Mouse (Mus musculus) limb, embryonic 14.5 days (tissue): ENCODE measurements around the gene C9orf72. TPM values are rescaled to one million over a fixed set of nuclear protein-coding genes. Genes with fewer than 3 reads are reported as not detected.

Source experiments
- ATAC-seq: fragments of 200-750 bp; cut with Nextera tagmentation; 2 replicates; pipeline ENCODE4 v1.8.0; 2017; ENCODE audit warnings: low read depth, moderate number of reproducible peaks, moderate TSS enrichment; ENCODE audit not compliant: low FRiP score
- DNase-seq: peaks from one replicate; pipeline ENCODE4 v3.0.0-alpha.2; 2015; ENCODE audit warnings: low spot score
- H3K27ac ChIP-seq: fragments of 300-500 bp; sonication (generic); replicated peaks from 2 replicates; pipeline ENCODE4 v1.5.1; 2014; ENCODE audit warnings: low read depth, mild to moderate bottlenecking, low read length, moderate library complexity, mixed read lengths
- H3K27me3 ChIP-seq: fragments of 300-500 bp; sonication (generic); 2 replicates; pipeline ENCODE4 v1.6.1; 2014; ENCODE audit warnings: low read length, mixed read lengths; ENCODE audit not compliant: control insufficient read depth, insufficient read depth
- H3K36me3 ChIP-seq: fragments of 300-500 bp; sonication (generic); 2 replicates; pipeline ENCODE4 v1.6.1; 2014; ENCODE audit warnings: mild to moderate bottlenecking, low read length, moderate library complexity, mixed read lengths; ENCODE audit not compliant: control insufficient read depth, insufficient read depth
- H3K4me1 ChIP-seq: fragments of 300-500 bp; sonication (generic); 2 replicates; pipeline ENCODE4 v1.6.1; 2014; ENCODE audit warnings: antibody characterized with exemption, low read length, mixed read lengths; ENCODE audit not compliant: control insufficient read depth, insufficient read depth
- H3K4me2 ChIP-seq: fragments of 300-500 bp; sonication (generic); replicated peaks from 2 replicates; pipeline ENCODE4 v1.6.1; 2014; ENCODE audit warnings: low read depth, mild to moderate bottlenecking, low read length, moderate library complexity; ENCODE audit not compliant: severe bottlenecking
- H3K4me3 ChIP-seq: fragments of 300-500 bp; sonication (generic); replicated peaks from 2 replicates; pipeline ENCODE4 v1.5.1; 2014; ENCODE audit warnings: low read length
- H3K9ac ChIP-seq: fragments of 300-500 bp; sonication (generic); 2 replicates; pipeline ENCODE4 v1.6.1; 2014; ENCODE audit warnings: mild to moderate bottlenecking, low read depth, low read length, moderate library complexity; ENCODE audit not compliant: severe bottlenecking
- H3K9me3 ChIP-seq: fragments of 300-500 bp; sonication (generic); 2 replicates; pipeline ENCODE4 v1.6.1; 2016; ENCODE audit warnings: low read length; ENCODE audit not compliant: control insufficient read depth
- POLR2A ChIP-seq: fragments of 200-500 bp; IDR thresholded peaks from 2 replicates; pipeline ENCODE4 v1.8.0; 2012; ENCODE audit warnings: inconsistent platforms, mild to moderate bottlenecking, moderate library complexity, borderline replicate concordance; ENCODE audit not compliant: insufficient read depth, insufficient read length; ENCODE audit errors: extremely low read depth
- WGBS: fragments of 180-500 bp; shearing (Covaris S2); extraction: QIAGEN DNeasy Blood & Tissue Kit; methylation state at CpG from one replicate; pipeline ENCODE4 v1.1.7; 2014; 5-methylcytosine and 5-hydroxymethylcytosine counted together
- polyA plus RNA-seq, 2 experiments: library from polyadenylated mRNA; depleted of rRNA in 1 of 2; stranded (reverse) in 1 of 2; unstranded in 1 of 2; fragments of >200 nt; fragmentation: Nextera tagmentation in 1 of 2; extraction: Ambion mirVana in 1 of 2; gene quantifications; 2 replicates each; pipeline versions ENCODE4 v1.2.1 to v1.2.3; 2012 to 2014

The C9orf72 gene
- polyA plus RNA-seq, 2 experiments, result 11.4 to 12.7 TPM

- H3K9ac ChIP-seq, result no peak overlapping the region
- DNase-seq (no peak), ATAC-seq (no peak)
- H3K27ac ChIP-seq, result no peak overlapping the region
- H3K4me1 ChIP-seq, result no peaks in the 10 kb centered on the region
- H3K9me3 ChIP-seq, result no peaks in the 10 kb centered on the region
- H3K27me3 ChIP-seq, result no peaks in the 10 kb centered on the region
- no peaks in the 10 kb centered on the region for H3K36me3 ChIP-seq
- no peak overlapping the region for H3K4me3 ChIP-seq
- H3K4me2 ChIP-seq, result no peak overlapping the region
- TF ChIP-seq POLR2A, result no peak
- 83% methylated on average over 2 of the region's 2 CpGs for WGBS
Observed at GRCm38 (mm10) chr4:35165275-35165674, 60.7 kb downstream of the C9orf72 start.

- no peaks in the 10 kb centered on the region for H3K36me3 ChIP-seq
- H3K4me1 ChIP-seq, result peaks cover 8% of the 10 kb centered on the region; the same call in 1 of the 2 replicates
- DNase-seq (no peak), ATAC-seq (no peak)
- H3K9ac ChIP-seq, result no peak overlapping the region
- no peak for TF ChIP-seq POLR2A
- 53% methylated on average over 11 of the region's 11 CpGs for WGBS
- H3K4me3 ChIP-seq, result no peak overlapping the region
- H3K27me3 ChIP-seq, result no peaks in the 10 kb centered on the region
- H3K4me2 ChIP-seq, result no peak overlapping the region
- H3K9me3 ChIP-seq, result no peaks in the 10 kb centered on the region
- no peak overlapping the region for H3K27ac ChIP-seq
Observed at GRCm38 (mm10) chr4:35157815-35158214, 68.2 kb downstream of the C9orf72 start.

DNA sequence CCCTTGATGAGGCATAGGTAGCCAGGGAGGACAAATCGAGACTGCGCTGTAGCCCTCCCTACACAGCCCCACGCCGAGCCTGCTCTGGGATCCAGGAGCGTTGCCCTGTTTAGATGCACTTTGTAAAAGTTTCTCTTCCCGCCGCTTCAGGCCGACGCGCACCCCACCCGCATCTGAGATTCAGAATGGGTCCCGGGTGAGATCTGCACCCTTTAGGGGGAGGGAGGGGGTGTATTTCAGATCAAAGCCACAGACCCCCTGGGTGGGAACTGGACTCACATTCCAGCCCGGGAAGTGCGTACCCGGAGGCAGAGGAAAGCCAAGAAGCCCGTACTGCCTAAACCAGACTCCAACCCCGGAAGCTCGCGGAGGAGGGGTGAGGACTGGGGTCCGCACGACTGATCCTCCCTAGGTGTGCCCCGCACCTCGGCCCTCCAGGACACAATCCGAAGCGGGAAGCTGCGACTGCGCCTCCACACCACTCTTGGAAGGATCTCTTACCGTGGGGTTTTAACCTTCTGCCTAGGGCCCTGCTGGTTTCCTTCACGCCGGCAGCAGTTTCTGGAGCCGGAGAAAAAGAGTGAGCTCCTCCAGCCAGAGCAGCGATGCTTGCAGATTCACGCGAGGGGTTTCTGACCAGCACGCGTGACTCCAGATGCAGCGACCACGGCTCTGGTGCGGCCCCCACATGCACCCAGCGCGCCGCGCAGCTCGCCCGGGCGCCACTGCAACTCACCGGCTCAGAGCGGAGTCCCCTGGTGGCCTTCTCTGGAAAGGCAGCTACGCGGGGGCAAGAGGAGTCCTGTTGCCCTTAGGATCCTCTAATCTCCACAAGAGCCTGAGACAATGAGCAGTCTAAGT, 69.0 kb downstream of the C9orf72 start, which contains the start of gene Mob3b:
TSS of gene Mob3b (minus strand) at position 734 of the 861 bp plus-strand sequence.
- H3K4me1 ChIP-seq, result peaks cover 8% of the 10 kb centered on the region; the same call in 1 of the 2 replicates
- peak within 1 kb of the TSS; percentile 67 for H3K9ac ChIP-seq
- H3K27me3 ChIP-seq, result no peaks in the 10 kb centered on the region
- WGBS, result under 1% methylated on average over 50 of the region's 50 CpGs
- no peaks in the 10 kb centered on the region for H3K9me3 ChIP-seq
- no peaks in the 10 kb centered on the region for H3K36me3 ChIP-seq
- peak within 1 kb of the TSS; percentile 61 for H3K4me3 ChIP-seq
- TF ChIP-seq POLR2A, result peak; percentile 23; the same call in 1 of the 2 replicates
- DNase-seq (peak; percentile 83), ATAC-seq (peak; percentile 77)
- peak within 1 kb of the TSS; percentile 89 for H3K27ac ChIP-seq
- peak within 1 kb of the TSS; percentile 88 for H3K4me2 ChIP-seq

GRCm38 (mm10) chr4:35156149-35156611, 69.8 kb downstream of the C9orf72 start:
- H3K4me2 ChIP-seq, result peak overlapping the region; percentile 88
- H3K9ac ChIP-seq, result peak overlapping the region; percentile 67
- H3K36me3 ChIP-seq, result no peaks in the 10 kb centered on the region
- peaks cover 8% of the 10 kb centered on the region; the same call in 1 of the 2 replicates for H3K4me1 ChIP-seq
- DNase-seq (peak; percentile 65), ATAC-seq (peak; percentile 80)
- TF ChIP-seq POLR2A, result no peak
- peak overlapping the region; percentile 89 for H3K27ac ChIP-seq
- peak overlapping the region; percentile 61 for H3K4me3 ChIP-seq
- no peaks in the 10 kb centered on the region for H3K27me3 ChIP-seq
- 2% methylated on average over 26 of the region's 26 CpGs for WGBS
- H3K9me3 ChIP-seq, result no peaks in the 10 kb centered on the region

DNA sequence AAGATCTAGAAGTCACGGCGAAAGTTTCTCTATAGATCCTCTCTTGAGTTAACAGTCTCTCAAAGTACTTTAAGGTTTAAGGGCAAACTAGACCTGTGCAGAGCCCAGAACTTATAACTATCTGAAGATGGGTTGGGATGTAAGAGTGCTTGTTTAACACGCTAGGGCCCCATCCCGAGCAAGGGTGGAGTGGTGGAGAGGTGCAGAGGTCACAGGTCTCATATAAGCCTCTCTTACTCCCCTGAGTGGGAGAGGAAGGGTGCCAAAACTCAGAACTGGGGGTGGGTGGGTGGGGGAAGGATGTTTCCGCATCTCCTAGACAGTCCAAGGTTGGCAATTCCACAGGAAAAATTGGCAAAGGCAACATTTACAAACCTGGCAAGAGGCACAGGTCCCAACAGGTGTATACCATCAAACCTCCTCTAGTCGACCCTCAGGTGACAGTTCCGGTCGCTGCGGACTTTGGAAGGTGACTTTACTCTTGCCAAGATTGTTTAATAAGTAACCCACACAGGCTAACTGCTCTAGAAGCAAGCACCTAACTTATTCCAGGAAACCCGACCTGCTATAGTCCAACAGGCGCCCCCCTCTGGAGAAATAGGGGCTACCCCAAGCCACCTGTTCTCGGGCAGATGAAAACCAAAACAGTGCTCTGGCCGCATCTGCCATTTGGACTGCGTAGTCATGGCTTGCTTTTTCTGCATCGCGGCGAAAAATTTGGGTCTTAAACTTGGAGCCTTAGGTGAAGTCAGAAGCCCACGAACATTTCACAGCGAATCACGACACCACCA, 70.6 kb downstream of the C9orf72 start:
- Histone ChIP-seq H3K9me3 (no peaks in the 10 kb centered on the region), H3K4me1 (peaks cover 8% of the 10 kb centered on the region; the same call in 1 of the 2 replicates), H3K27me3 (no peaks in the 10 kb centered on the region), H3K4me2 (peak overlapping the region; percentile 88), H3K9ac (peak overlapping the region; percentile 67), H3K4me3 (peak overlapping the region; percentile 61), H3K36me3 (no peaks in the 10 kb centered on the region), H3K27ac (peak overlapping the region; percentile 89; the same call in 1 of the 2 replicates)
- DNase-seq, result peak; percentile 42
- no peak for TF ChIP-seq POLR2A
- 25% methylated on average over 20 of the region's 20 CpGs for WGBS
- peak; percentile 20; the same call in 1 of the 2 replicates for ATAC-seq
